Mouse (Mus musculus) embryonic facial prominence, embryonic 14.5 days (tissue): ENCODE results near the gene Srbd1. TPM values are rescaled to one million over a fixed set of nuclear protein-coding genes. Genes with fewer than 3 reads are reported as not detected.

ENCODE experiments used
- ATAC-seq: fragments of 200-750 bp; cut with Nextera tagmentation; 2 replicates; pipeline ENCODE4 v1.8.0; 2017; ENCODE audit warnings: low read depth, moderate number of reproducible peaks, moderate TSS enrichment
- DNase-seq: peaks from one replicate; pipeline ENCODE4 v3.0.0-alpha.2; 2015; ENCODE audit warnings: low spot score
- H3K27ac ChIP-seq: fragments of 300-500 bp; sonication (generic); replicated peaks from 2 replicates; pipeline ENCODE4 v1.5.1; 2014; ENCODE audit warnings: low read depth, mild to moderate bottlenecking, low read length, moderate library complexity
- H3K27me3 ChIP-seq: fragments of 300-500 bp; sonication (generic); replicated peaks from 2 replicates; pipeline ENCODE4 v1.6.1; 2014; ENCODE audit warnings: low read length; ENCODE audit not compliant: control insufficient read depth, insufficient read depth
- H3K36me3 ChIP-seq: fragments of 300-500 bp; sonication (generic); 2 replicates; pipeline ENCODE4 v1.6.1; 2014; ENCODE audit warnings: low read length, mixed read lengths; ENCODE audit not compliant: control insufficient read depth, insufficient read depth
- H3K4me1 ChIP-seq: fragments of 300-500 bp; sonication (generic); 2 replicates; pipeline ENCODE4 v1.6.1; 2014; ENCODE audit warnings: antibody characterized with exemption, low read length; ENCODE audit not compliant: control insufficient read depth, insufficient read depth
- H3K4me2 ChIP-seq: fragments of 300-500 bp; sonication (generic); 2 replicates; pipeline ENCODE4 v1.6.1; 2014; ENCODE audit warnings: low read depth, mild to moderate bottlenecking, low read length, moderate library complexity, mixed read lengths
- H3K4me3 ChIP-seq: fragments of 300-500 bp; sonication (generic); 2 replicates; pipeline ENCODE4 v1.5.1; 2014; ENCODE audit warnings: low read depth, mild to moderate bottlenecking, low read length
- H3K9ac ChIP-seq: fragments of 300-500 bp; sonication (generic); 2 replicates; pipeline ENCODE4 v1.6.1; 2014; ENCODE audit warnings: low read depth, mild to moderate bottlenecking, low read length, moderate library complexity, mixed read lengths
- H3K9me3 ChIP-seq: fragments of 300-500 bp; sonication (generic); 2 replicates; pipeline ENCODE4 v1.6.1; 2016; ENCODE audit warnings: low read length; ENCODE audit not compliant: control insufficient read depth
- WGBS: fragments of 180-500 bp; shearing (Covaris S2); extraction: QIAGEN DNeasy Blood & Tissue Kit; methylation state at CpG from one replicate; pipeline ENCODE4 v1.1.7; 2014; 5-methylcytosine and 5-hydroxymethylcytosine counted together
- polyA plus RNA-seq: library from polyadenylated mRNA; unstranded; fragments of >200 nt; fragmentation: Nextera tagmentation; extraction: Ambion mirVana; gene quantifications from 2 replicates; pipeline ENCODE4 v1.2.1, GENCODE M21; 2014

Srbd1 gene
- polyA plus RNA-seq, 1 experiment from 2014 or later, result 9.3 TPM

DNA sequence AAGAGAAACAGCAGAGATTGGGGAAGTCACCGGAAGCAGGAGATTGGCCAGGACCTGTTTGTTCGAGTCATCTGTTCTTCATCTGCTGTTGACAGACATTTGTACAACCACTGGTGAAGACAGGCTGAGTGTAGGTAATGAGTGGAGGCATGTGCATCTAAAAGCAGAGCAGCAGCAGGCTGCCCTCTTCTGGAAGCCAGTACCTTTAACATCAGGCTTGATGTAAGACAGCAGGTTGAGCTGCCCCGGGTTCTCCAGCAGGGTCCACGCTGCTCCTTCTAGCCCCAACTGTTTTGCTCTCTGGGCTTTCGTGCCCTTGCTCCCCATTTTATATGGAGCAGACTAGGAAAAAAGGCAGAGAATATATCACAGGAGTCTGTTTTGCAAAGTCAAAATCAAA, 19.1 kb downstream of the Srbd1 start:
- H3K9me3 ChIP-seq, result no peaks in the 10 kb centered on the region
- no peaks in the 10 kb centered on the region for H3K27me3 ChIP-seq
- peaks cover 43% of the 10 kb centered on the region for H3K36me3 ChIP-seq
- DNase-seq (peak; percentile 20), ATAC-seq (no peak)
- H3K4me3 ChIP-seq, result no peak overlapping the region
- no peak overlapping the region for H3K4me2 ChIP-seq
- H3K27ac ChIP-seq, result no peak overlapping the region
- no peak overlapping the region for H3K9ac ChIP-seq
- no peaks in the 10 kb centered on the region for H3K4me1 ChIP-seq
- 64% methylated on average over 5 of the region's 5 CpGs for WGBS

DNA sequence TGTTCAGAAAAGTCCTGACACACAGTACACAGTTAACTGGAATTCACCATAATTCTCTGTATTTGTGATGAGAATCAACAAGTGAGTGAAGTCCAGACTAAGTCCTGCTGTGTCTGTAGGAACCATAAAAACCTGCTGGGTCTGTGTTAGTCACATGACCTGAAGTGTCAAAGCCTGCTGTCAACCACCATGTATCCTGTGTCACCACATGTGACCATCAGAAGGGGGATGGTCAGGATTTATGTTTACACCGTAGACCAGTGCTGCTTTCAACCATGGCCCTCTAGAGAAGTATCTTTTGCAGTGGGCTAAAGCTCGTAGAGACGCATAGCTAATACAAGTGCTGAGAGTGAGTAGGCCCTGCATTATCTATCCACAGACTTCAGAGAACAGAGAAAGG, 21.8 kb downstream of the Srbd1 start:
- H3K4me3 ChIP-seq, result no peak overlapping the region
- H3K27ac ChIP-seq, result no peak overlapping the region
- no peak for DNase-seq
- ATAC-seq, result no peak
- 80% methylated on average over 3 of the region's 3 CpGs for WGBS
- no peaks in the 10 kb centered on the region for H3K27me3 ChIP-seq
- peaks cover 42% of the 10 kb centered on the region for H3K36me3 ChIP-seq
- no peaks in the 10 kb centered on the region for H3K9me3 ChIP-seq
- H3K4me1 ChIP-seq, result no peaks in the 10 kb centered on the region
- no peak overlapping the region for H3K9ac ChIP-seq
- H3K4me2 ChIP-seq, result no peak overlapping the region

DNA sequence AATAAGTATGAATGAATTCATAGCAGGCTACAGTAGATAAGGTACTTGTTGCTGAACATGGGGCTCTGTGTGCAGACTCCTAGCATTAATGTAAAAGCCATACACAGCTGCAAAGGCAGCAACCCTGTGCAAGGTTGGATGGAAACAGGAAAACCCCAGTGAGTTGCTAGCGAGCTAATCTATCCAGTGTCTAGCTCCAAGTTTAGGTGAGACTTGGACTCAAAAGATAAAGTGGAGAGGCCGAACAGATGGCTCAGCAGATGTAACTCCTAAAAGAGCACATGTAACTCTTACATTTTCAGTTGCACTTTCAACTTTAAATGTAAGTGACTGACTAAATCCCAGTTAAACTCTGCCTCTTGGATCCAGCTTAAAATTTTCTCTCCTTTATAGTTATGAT, 48.1 kb downstream of the Srbd1 start:
- 0 out of 2 replicates have a peak, but pooled peaks cover 9% of the 10 kb centered on the region for H3K36me3 ChIP-seq
- no peak overlapping the region for H3K9ac ChIP-seq
- H3K4me1 ChIP-seq, result 0 out of 2 replicates have a peak, but pooled peaks cover 4% of the 10 kb centered on the region
- H3K4me3 ChIP-seq, result no peak overlapping the region
- no peak overlapping the region for H3K4me2 ChIP-seq
- DNase-seq (no peak), ATAC-seq (no peak)
- H3K9me3 ChIP-seq, result no peaks in the 10 kb centered on the region
- no peaks in the 10 kb centered on the region for H3K27me3 ChIP-seq
- WGBS, result 81% methylated on average over 2 of the region's 2 CpGs
- H3K27ac ChIP-seq, result no peak overlapping the region

- Histone ChIP-seq H3K4me3 (no peak overlapping the region), H3K4me2 (no peak overlapping the region), H3K4me1 (0 out of 2 replicates have a peak, but pooled peaks cover 4% of the 10 kb centered on the region), H3K9me3 (no peaks in the 10 kb centered on the region), H3K9ac (no peak overlapping the region), H3K36me3 (0 out of 2 replicates have a peak, but pooled peaks cover 9% of the 10 kb centered on the region), H3K27me3 (no peaks in the 10 kb centered on the region), H3K27ac (no peak overlapping the region; the same call in 1 of the 2 replicates)
- no peak for DNase-seq
- no peak for ATAC-seq
- 93% methylated on average over 1 of the region's 1 CpGs for WGBS
These were observed 51.9 kb downstream of the Srbd1 start for GRCm38 (mm10) chr17:86093124-86093523.

DNA sequence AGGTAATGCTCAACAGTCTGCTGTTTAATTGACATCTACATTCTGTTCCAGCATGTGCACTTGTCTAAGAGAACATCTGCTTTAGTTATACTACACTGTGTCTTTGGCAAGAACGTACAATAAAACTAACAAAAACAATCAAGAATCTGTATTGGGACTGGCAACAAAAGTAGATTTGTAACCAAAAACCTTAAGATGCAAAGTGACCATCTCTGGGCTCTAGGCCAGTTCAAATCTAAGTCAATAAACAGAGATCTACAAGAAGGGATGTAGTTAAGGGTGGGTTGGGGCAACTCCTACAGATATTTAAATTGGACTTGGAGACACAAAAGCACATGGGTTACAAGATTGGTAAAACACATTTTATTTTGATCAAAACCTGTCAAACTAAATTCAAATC, 53.3 kb downstream of the Srbd1 start:
- Histone ChIP-seq H3K9me3 (no peaks in the 10 kb centered on the region), H3K4me2 (no peak overlapping the region), H3K4me1 (0 out of 2 replicates have a peak, but pooled peaks cover 4% of the 10 kb centered on the region), H3K27ac (no peak overlapping the region), H3K9ac (no peak overlapping the region), H3K36me3 (no peaks in the 10 kb centered on the region), H3K27me3 (no peaks in the 10 kb centered on the region), H3K4me3 (no peak overlapping the region)
- DNase-seq, result peak; percentile 79
- WGBS, result 34% methylated on average over 1 of the region's 1 CpGs
- ATAC-seq, result peak; percentile 38; the same call in 1 of the 2 replicates

GRCm38 (mm10) chr17:86089893-86090588, 54.9 kb downstream of the Srbd1 start:
- 48% methylated on average over 9 of the region's 9 CpGs for WGBS

DNA sequence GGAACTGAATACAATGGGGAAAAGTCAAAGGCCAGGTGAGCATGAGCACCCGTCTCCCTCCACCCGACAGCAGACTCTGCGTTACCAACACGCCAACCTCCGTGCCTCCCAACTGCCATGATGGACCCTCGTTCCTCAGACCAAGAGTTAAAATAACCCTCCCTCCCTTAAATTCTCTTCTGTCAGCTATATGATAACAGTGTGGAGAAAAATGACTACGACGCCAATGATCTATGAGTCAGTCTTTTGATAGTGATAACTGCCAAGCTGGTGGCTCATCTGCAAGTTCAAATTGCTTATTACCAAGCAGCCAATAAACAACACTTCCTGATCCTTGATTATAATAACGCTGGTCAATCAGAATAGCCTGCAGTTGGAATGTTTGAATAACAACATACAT, 57.1 kb downstream of the Srbd1 start:
- no peaks in the 10 kb centered on the region for H3K9me3 ChIP-seq
- ATAC-seq (no peak), DNase-seq (no peak)
- H3K27ac ChIP-seq, result no peak overlapping the region
- no peak overlapping the region for H3K9ac ChIP-seq
- 93% methylated on average over 9 of the region's 9 CpGs for WGBS
- peaks cover 3% of the 10 kb centered on the region; the same call in 1 of the 2 replicates for H3K4me1 ChIP-seq
- no peak overlapping the region for H3K4me2 ChIP-seq
- no peak overlapping the region for H3K4me3 ChIP-seq
- H3K36me3 ChIP-seq, result no peaks in the 10 kb centered on the region
- no peaks in the 10 kb centered on the region for H3K27me3 ChIP-seq

More at GRCm38 (mm10) chr17:86089893-86090588, 54.9 kb downstream of the Srbd1 start:
- Histone ChIP-seq H3K27ac (no peak overlapping the region), H3K4me2 (no peak overlapping the region), H3K27me3 (no peaks in the 10 kb centered on the region), H3K4me1 (0 out of 2 replicates have a peak, but pooled peaks cover 4% of the 10 kb centered on the region), H3K36me3 (no peaks in the 10 kb centered on the region), H3K9ac (no peak overlapping the region; the same call in 1 of the 2 replicates), H3K4me3 (no peak overlapping the region), H3K9me3 (no peaks in the 10 kb centered on the region)
- DNase-seq, result peak; percentile 80
- ATAC-seq, result peak; percentile 84

DNA sequence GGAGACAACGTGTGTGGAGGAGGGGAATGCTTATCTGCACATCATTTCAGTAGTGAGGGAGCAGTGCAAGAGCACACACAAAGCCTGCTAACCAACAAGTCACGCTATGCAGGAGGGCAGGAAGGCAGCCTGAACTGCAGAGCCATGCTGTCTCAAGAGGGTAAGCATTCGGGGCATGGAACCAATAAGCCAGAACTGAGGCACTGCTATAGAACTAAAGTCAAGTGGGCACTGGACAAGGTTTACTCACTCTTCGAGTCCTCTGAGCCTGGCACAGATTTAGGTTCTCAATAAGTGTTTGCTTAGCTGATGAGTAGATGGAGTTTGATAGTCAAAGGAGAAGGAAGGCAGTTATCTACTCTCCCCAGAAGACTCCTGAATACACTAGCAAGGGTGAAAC, 58.8 kb downstream of the Srbd1 start:
- Histone ChIP-seq H3K36me3 (no peaks in the 10 kb centered on the region), H3K27ac (no peak overlapping the region), H3K9ac (no peak overlapping the region), H3K9me3 (no peaks in the 10 kb centered on the region), H3K4me1 (peaks cover 3% of the 10 kb centered on the region; the same call in 1 of the 2 replicates), H3K4me3 (no peak overlapping the region), H3K4me2 (no peak overlapping the region), H3K27me3 (no peaks in the 10 kb centered on the region)
- DNase-seq (no peak), ATAC-seq (no peak)
- 80% methylated on average over 4 of the region's 4 CpGs for WGBS

DNA sequence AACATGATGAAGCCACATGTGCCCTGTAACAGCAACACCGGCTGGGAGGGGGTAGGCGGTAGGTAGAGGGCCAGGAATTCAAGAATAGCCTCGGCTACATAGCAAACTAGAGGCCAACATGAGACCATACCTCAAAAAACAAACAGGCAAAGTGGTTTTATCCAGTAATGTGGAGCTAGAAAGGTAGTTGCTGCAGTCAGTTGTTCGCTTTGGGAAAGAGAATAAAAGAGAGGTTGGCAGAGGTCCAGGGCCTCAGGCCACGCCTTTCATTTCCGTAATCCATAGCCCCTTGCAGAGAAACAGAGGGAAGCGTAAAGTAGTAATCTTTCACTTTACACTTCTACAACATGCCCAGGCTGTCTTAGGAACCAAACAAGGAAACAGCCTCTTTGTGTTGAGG, 61.8 kb downstream of the Srbd1 start:
- Histone ChIP-seq H3K4me3 (no peak overlapping the region), H3K4me1 (peaks cover 4% of the 10 kb centered on the region; the same call in 1 of the 2 replicates), H3K4me2 (no peak overlapping the region), H3K9me3 (no peaks in the 10 kb centered on the region), H3K36me3 (no peaks in the 10 kb centered on the region; the same call in 1 of the 2 replicates), H3K27ac (0 out of 2 replicates have a peak overlapping the region, but pooled peaks have one; percentile 3), H3K9ac (no peak overlapping the region), H3K27me3 (no peaks in the 10 kb centered on the region)
- 62% methylated on average over 7 of the region's 7 CpGs for WGBS
- peak; percentile 63 for DNase-seq
- ATAC-seq, result peak; percentile 70
